Mouse (Mus musculus): ENCODE data around the gene Trpm8. TPM values are rescaled to one million over a fixed set of nuclear protein-coding genes. Genes with fewer than 3 reads are reported as not detected.

Gene Trpm8
- not detected in 2 replicates for polyA plus RNA-seq (2016; fragmentation: Nextera tagmentation; extraction: Ambion mirVana)

DNA sequence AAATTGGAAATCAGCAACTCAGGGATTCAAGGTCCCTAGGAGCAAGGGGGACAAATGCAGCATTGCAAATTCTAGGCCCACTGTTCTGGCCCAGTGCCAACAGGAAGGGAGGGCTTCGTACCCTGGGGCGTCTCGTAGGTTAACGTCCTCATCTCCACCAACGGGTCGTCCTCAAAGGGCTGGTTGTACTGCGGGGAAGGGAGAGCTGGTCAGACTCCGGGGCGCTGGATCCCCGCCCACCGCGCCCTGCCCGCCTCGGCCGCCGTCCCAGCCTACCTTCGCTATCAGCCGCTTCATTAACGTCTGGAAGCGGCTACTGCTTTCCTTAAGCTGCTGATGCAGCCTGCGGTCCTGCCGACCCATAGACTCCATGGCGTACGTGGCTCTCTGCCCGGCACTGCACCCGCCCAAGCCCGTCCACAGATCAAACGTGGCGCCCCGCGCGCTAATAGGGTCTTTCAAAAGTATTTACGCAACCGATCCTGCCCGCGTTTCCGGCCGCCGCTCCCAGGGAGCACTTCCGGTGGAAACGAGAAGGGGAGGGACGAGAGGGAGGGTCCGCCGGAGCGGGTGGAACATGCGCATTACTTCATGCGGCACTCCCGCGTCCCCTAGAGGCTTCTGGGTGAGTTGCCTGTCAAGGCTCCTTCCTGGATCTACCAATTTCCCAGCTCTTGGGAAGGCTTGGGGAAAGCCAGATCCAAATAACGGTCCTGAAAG, at the start of gene Trpm8, which contains the start of gene Hjurp:
TSS of gene Trpm8 (plus strand) at position 564 of the 720 bp plus-strand sequence.
TSS of gene Hjurp (minus strand) at position 536 of the 720 bp plus-strand sequence.
- peaks cover 40% of the 10 kb centered on the region for H3K4me1 ChIP-seq
- peak within 1 kb of the TSS; percentile 63 for H3K4me2 ChIP-seq
- H3K27me3 ChIP-seq (replicated peaks) = no peaks in the 10 kb centered on the region
- H3K4me3 ChIP-seq = peak within 1 kb of the TSS; percentile 64
- 1% methylated on average over 50 of the region's 50 CpGs for WGBS (ENCODE audit: insufficient replicate concordance)
- H3K9ac ChIP-seq = peak within 1 kb of the TSS; percentile 79
- H3K36me3 ChIP-seq = peaks cover 38% of the 10 kb centered on the region
- peak within 1 kb of the TSS; percentile 85 for H3K27ac ChIP-seq
- no peaks in the 10 kb centered on the region for H3K9me3 ChIP-seq (replicated peaks)
- ATAC-seq = peak; percentile 92

- no peak overlapping the region for H3K27ac ChIP-seq
- no peak for ATAC-seq
- H3K27me3 ChIP-seq (replicated peaks) = no peaks in the 10 kb centered on the region
- no peaks in the 10 kb centered on the region for H3K36me3 ChIP-seq
- no peak overlapping the region for H3K9ac ChIP-seq
- H3K4me3 ChIP-seq = no peak overlapping the region
- no peaks in the 10 kb centered on the region for H3K4me1 ChIP-seq
- WGBS (ENCODE audit: insufficient replicate concordance) = 60% methylated on average over 7 of the region's 7 CpGs
- no peak overlapping the region for H3K4me2 ChIP-seq
- H3K9me3 ChIP-seq (replicated peaks) = peaks cover 70% of the 10 kb centered on the region
Observed at GRCm38 (mm10) chr1:88228121-88228520, 49.3 kb upstream of the Trpm8 start.

- Histone ChIP-seq H3K9me3 (replicated peaks) (peaks cover 84% of the 10 kb centered on the region), H3K9ac (no peak overlapping the region), H3K4me1 (no peaks in the 10 kb centered on the region), H3K4me2 (no peak overlapping the region), H3K27me3 (replicated peaks) (no peaks in the 10 kb centered on the region), H3K36me3 (no peaks in the 10 kb centered on the region), H3K4me3 (no peak overlapping the region), H3K27ac (no peak overlapping the region)
- ATAC-seq = no peak
- WGBS (ENCODE audit: insufficient replicate concordance) = 59% methylated on average over 3 of the region's 3 CpGs
Observed at GRCm38 (mm10) chr1:88229566-88229965, 47.9 kb upstream of the Trpm8 start.

GRCm38 (mm10) chr1:88229986-88230385, 47.5 kb upstream of the Trpm8 start:
- WGBS (ENCODE audit: insufficient replicate concordance) = 60% methylated on average over 5 of the region's 5 CpGs
- ATAC-seq = no peak
- Histone ChIP-seq H3K27me3 (replicated peaks) (no peaks in the 10 kb centered on the region), H3K9me3 (replicated peaks) (peaks cover 88% of the 10 kb centered on the region), H3K36me3 (no peaks in the 10 kb centered on the region), H3K4me1 (no peaks in the 10 kb centered on the region), H3K4me3 (no peak overlapping the region), H3K4me2 (no peak overlapping the region), H3K9ac (no peak overlapping the region), H3K27ac (no peak overlapping the region)

- Histone ChIP-seq H3K27ac (no peak overlapping the region), H3K27me3 (replicated peaks) (no peaks in the 10 kb centered on the region), H3K4me1 (no peaks in the 10 kb centered on the region), H3K9ac (no peak overlapping the region), H3K36me3 (no peaks in the 10 kb centered on the region), H3K4me2 (no peak overlapping the region), H3K4me3 (no peak overlapping the region), H3K9me3 (replicated peaks) (peaks cover 91% of the 10 kb centered on the region)
- 64% methylated on average over 7 of the region's 7 CpGs for WGBS (ENCODE audit: insufficient replicate concordance)
- ATAC-seq = no peak
Observed at GRCm38 (mm10) chr1:88230421-88230820, 47.0 kb upstream of the Trpm8 start.

GRCm38 (mm10) chr1:88230981-88231802, 46.3 kb upstream of the Trpm8 start:
- peaks cover 90% of the 10 kb centered on the region for H3K9me3 ChIP-seq (replicated peaks)
- no peaks in the 10 kb centered on the region for H3K27me3 ChIP-seq (replicated peaks)
- 61% methylated on average over 6 of the region's 6 CpGs for WGBS (ENCODE audit: insufficient replicate concordance)
- H3K9ac ChIP-seq = no peak overlapping the region
- no peaks in the 10 kb centered on the region for H3K36me3 ChIP-seq
- H3K27ac ChIP-seq = no peak overlapping the region
- no peak for ATAC-seq
- no peak overlapping the region for H3K4me2 ChIP-seq
- H3K4me1 ChIP-seq = no peaks in the 10 kb centered on the region
- no peak overlapping the region for H3K4me3 ChIP-seq

DNA sequence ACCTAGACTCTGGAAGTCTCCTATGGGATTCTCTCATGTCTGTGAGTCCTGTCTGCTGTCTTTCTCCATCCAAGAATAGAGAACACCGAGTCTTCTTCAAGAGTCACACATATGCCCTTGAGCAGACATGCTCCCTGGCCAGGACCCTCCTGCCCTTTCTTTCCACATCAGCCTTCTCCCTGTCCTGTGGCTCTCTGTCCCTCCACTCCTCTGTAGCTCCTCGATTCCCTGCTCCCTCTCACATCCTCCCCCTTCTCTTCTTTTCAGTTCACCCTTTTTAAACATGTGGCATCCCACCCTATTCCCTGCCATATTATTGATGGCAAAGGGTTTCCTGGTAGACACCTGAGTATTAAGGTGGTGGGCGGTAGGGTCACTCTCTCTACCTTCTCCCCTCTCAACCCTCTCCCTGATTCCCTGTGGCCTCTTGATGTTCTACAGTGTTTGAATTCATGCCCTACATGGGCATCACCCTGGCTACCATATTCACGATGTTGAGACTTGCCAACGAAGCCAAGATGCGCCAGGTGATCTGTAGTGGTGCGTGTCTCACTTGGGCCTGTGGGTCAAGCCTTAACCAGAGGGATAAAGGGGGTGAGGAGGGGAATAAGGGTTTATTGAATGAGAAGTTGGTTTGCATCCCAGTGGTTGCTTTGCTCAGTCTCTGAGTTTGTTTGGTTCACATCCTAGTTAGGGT, 45.5 kb upstream of the Trpm8 start:
- Histone ChIP-seq H3K36me3 (no peaks in the 10 kb centered on the region), H3K4me3 (no peak overlapping the region), H3K27ac (no peak overlapping the region), H3K27me3 (replicated peaks) (no peaks in the 10 kb centered on the region), H3K9ac (no peak overlapping the region), H3K9me3 (replicated peaks) (peaks cover 88% of the 10 kb centered on the region), H3K4me2 (no peak overlapping the region), H3K4me1 (no peaks in the 10 kb centered on the region)
- 50% methylated on average over 7 of the region's 7 CpGs for WGBS (ENCODE audit: insufficient replicate concordance)
- ATAC-seq = no peak

DNA sequence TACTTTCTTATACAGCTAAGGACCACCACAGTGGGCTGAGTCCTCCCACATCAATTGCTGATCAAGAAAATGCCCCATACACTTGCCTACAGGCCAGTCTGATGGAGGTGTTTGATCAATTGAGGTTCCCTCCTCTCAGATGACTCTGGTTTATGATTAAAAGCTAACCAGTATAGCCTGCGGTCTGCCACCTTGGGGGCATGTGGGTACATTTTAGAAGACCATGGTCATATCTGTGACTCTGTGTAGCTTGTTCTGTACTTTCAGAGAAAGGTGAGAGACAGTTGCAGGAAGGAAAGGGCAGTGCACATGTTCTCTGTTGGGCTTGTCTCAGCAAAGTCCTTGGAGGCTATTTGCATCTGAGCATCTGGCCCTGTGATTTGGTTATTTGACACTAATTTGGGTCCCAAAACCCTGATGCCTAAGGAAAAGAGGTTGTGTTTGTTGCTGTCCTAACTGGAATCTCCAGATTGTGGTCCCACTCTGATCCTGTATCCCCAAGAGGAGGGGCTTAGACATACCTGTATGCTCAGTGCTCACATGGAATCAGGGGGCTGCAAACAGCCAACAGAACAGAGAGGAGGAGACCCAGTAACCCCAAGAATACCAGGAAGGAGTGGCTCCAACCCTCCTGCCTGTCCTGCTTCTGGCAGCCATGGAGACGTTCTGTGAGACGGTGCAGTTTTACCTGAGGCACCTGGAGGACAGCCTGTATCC, 44.6 kb upstream of the Trpm8 start:
- no peak for ATAC-seq
- Histone ChIP-seq H3K27ac (no peak overlapping the region), H3K9me3 (replicated peaks) (peaks cover 90% of the 10 kb centered on the region), H3K9ac (no peak overlapping the region), H3K4me3 (no peak overlapping the region), H3K4me1 (no peaks in the 10 kb centered on the region), H3K4me2 (no peak overlapping the region), H3K36me3 (no peaks in the 10 kb centered on the region), H3K27me3 (replicated peaks) (no peaks in the 10 kb centered on the region)
- 38% methylated on average over 3 of the region's 3 CpGs for WGBS (ENCODE audit: insufficient replicate concordance)

DNA sequence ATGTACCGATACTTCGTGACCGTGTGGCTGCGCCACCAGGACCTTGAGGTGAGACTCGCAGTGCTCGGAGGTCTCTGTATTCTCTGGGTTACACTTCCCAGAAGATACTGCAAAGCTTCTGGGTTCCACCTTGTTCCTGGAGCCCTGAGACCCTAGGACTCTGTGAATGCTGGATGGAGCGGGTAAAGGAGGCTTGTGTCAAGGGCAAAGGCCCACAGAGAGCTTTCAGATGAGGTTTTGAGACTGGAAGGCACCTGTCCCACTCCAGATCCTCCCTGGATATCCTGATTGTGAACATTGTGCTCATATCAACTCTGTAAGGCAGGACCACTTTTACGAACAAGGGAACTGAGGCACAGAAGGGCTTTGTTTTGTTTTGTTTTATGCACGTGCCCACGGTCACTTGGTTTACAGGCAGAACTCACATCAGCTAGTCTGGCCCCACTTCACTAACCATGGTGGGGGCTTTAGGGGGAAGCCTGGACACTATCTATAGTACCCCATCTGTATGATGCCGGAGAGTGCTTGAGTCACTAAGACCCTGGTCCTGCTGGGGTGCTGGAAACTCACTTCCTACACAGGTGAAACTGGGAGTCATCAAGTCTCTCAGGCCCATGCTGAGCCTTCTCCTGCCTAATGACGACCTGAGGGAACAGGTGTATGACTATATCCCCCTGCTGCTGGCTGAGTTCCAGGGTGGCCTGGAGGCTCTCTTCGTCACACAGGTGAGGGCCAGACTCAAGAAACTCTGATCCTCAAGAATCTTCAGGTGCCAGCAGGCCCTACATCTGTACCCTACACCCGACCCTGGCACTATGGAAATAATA, 43.8 kb upstream of the Trpm8 start:
- no peak overlapping the region for H3K9ac ChIP-seq
- no peak for ATAC-seq
- H3K27me3 ChIP-seq (replicated peaks) = no peaks in the 10 kb centered on the region
- H3K4me3 ChIP-seq = no peak overlapping the region
- no peaks in the 10 kb centered on the region for H3K4me1 ChIP-seq
- no peak overlapping the region for H3K4me2 ChIP-seq
- peaks cover 90% of the 10 kb centered on the region for H3K9me3 ChIP-seq (replicated peaks)
- WGBS (ENCODE audit: insufficient replicate concordance) = 52% methylated on average over 14 of the region's 14 CpGs
- no peak overlapping the region for H3K27ac ChIP-seq
- no peaks in the 10 kb centered on the region for H3K36me3 ChIP-seq

DNA sequence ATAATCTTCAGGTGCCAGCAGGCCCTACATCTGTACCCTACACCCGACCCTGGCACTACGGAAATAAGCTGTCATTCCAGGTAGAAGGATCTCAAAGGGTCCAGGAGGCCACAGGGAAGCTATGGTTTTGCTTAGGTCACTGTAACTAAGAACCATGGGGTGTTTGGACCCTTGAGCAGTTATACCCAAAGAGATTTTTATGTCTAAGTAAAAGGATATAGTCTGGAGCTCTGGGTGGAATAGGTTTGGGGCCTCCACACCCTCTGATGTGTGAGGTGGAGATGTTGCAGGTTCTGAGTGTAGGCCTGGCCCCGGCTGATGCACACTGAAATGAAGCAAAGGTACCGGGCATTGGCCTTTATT, 43.2 kb upstream of the Trpm8 start:
- Histone ChIP-seq H3K4me1 (no peaks in the 10 kb centered on the region), H3K9me3 (replicated peaks) (peaks cover 93% of the 10 kb centered on the region), H3K4me3 (no peak overlapping the region), H3K36me3 (no peaks in the 10 kb centered on the region), H3K27me3 (replicated peaks) (no peaks in the 10 kb centered on the region), H3K27ac (no peak overlapping the region), H3K4me2 (no peak overlapping the region), H3K9ac (no peak overlapping the region)
- no peak for ATAC-seq
- 47% methylated on average over 4 of the region's 4 CpGs for WGBS (ENCODE audit: insufficient replicate concordance)

DNA sequence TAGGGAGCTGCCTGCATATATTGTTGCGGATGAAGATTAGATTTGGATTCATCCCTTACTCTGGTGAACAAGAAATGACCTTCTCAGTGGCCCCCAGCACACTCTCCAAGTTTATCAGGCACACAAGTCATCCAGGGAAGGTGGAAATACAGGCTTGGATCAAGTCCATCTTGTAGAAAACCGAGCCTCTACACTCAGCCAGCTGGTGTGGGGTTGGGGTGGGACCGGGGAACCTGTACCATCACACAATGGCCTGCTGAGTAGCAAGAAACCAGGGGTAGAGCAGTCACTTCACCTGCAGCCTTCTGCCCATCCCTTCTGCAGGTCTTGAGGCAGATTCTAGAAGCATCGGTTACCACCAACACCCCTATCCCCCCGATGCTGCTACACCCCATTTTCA, 42.8 kb upstream of the Trpm8 start:
- Histone ChIP-seq H3K9me3 (replicated peaks) (peaks cover 93% of the 10 kb centered on the region), H3K4me3 (no peak overlapping the region), H3K4me2 (no peak overlapping the region), H3K27me3 (replicated peaks) (no peaks in the 10 kb centered on the region), H3K27ac (no peak overlapping the region), H3K36me3 (no peaks in the 10 kb centered on the region), H3K9ac (no peak overlapping the region), H3K4me1 (no peaks in the 10 kb centered on the region)
- WGBS (ENCODE audit: insufficient replicate concordance) = 31% methylated on average over 5 of the region's 5 CpGs
- ATAC-seq = no peak
